Mouse (Mus musculus) lung, adult 2 months (tissue): ENCODE data around the gene Zfp428.

ENCODE experiments used
- CTCF ChIP-seq: fragments of 200-500 bp; IDR thresholded peaks from 2 replicates; pipeline ENCODE4 v1.5.1; 2011; ENCODE audit warnings: mild to moderate bottlenecking, low read length, control low read depth; ENCODE audit not compliant: insufficient read depth
- POLR2A ChIP-seq: fragments of 200-500 bp; IDR thresholded peaks from 2 replicates; pipeline ENCODE4 v1.6.1; 2011; ENCODE audit warnings: low read depth, mild to moderate bottlenecking, control low read depth, low read length, borderline replicate concordance; ENCODE audit errors: extremely low read depth

- TF ChIP-seq CTCF: no peak
- peak; percentile 37; the same call in 1 of the 2 replicates for TF ChIP-seq POLR2A
Observed at GRCm38 (mm10) chr7:24530062-24530931, 23.5 kb downstream of the Zfp428 start, which contains the start of gene Irgq.
